Mouse (Mus musculus) hindbrain, postnatal 0 days (tissue): ENCODE results near the gene Sumo1. TPM values are rescaled to one million over a fixed set of nuclear protein-coding genes. Genes with fewer than 3 reads are reported as not detected.

Experiments
- ATAC-seq: fragments of 200-750 bp; cut with Nextera tagmentation; 2 replicates; pipeline ENCODE4 v1.8.0; 2017; ENCODE audit warnings: mild to moderate bottlenecking, moderate TSS enrichment, moderate library complexity
- DNase-seq: peaks from one replicate; pipeline ENCODE4 v3.0.0-alpha.2; 2015; ENCODE audit warnings: low spot score
- H3K27ac ChIP-seq: fragments of 300-500 bp; sonication (generic); 2 replicates; pipeline ENCODE4 v1.5.1; 2014; ENCODE audit warnings: mild to moderate bottlenecking
- H3K27me3 ChIP-seq: fragments of 300-500 bp; sonication (generic); 2 replicates; pipeline ENCODE4 v1.6.1; 2014; ENCODE audit warnings: low read length, mixed read lengths; ENCODE audit not compliant: insufficient read depth
- H3K36me3 ChIP-seq: fragments of 300-500 bp; sonication (generic); 2 replicates; pipeline ENCODE4 v1.6.1; 2014; ENCODE audit warnings: low read length, mixed read lengths; ENCODE audit not compliant: insufficient read depth
- H3K4me1 ChIP-seq: fragments of 300-500 bp; sonication (generic); 2 replicates; pipeline ENCODE4 v1.6.1; 2014; ENCODE audit warnings: antibody characterized with exemption, low read length, mixed read lengths; ENCODE audit not compliant: insufficient read depth
- H3K4me2 ChIP-seq: fragments of 300-500 bp; sonication (generic); 2 replicates; pipeline ENCODE4 v1.6.1; 2014; ENCODE audit warnings: low read depth, mild to moderate bottlenecking, low read length, moderate library complexity, mixed read lengths
- H3K4me3 ChIP-seq: fragments of 300-500 bp; sonication (generic); 2 replicates; pipeline ENCODE4 v1.5.1; 2014; ENCODE audit warnings: low read length
- H3K9ac ChIP-seq: fragments of 300-500 bp; sonication (generic); replicated peaks from 2 replicates; pipeline ENCODE4 v1.6.1; 2014; ENCODE audit warnings: mild to moderate bottlenecking, low read length, moderate library complexity, mixed read lengths
- H3K9me3 ChIP-seq: fragments of 300-500 bp; sonication (generic); 2 replicates; pipeline ENCODE4 v1.6.1; 2016; ENCODE audit warnings: low read length, mixed read lengths
- CTCF ChIP-seq: IDR thresholded peaks from 2 replicates; pipeline ENCODE4 v1.5.1; 2016; ENCODE audit warnings: antibody characterized with exemption, control low read depth, low read depth
- WGBS: fragments of 180-500 bp; shearing (Covaris S2); extraction: QIAGEN DNeasy Blood & Tissue Kit; methylation state at CpG from one replicate; pipeline ENCODE4 v1.1.7; 2014; 5-methylcytosine and 5-hydroxymethylcytosine counted together
- polyA plus RNA-seq: library from polyadenylated mRNA; unstranded; fragments of >200 nt; fragmentation: Nextera tagmentation; extraction: Ambion mirVana; gene quantifications from 2 replicates; pipeline ENCODE4 v1.2.1, GENCODE M21; 2015
- total RNA-seq: library from RNA; depleted of rRNA; stranded (reverse); fragments of >200 nt; gene quantifications from 2 replicates; pipeline ENCODE4 v1.2.3, GENCODE M21; 2014

Sumo1 gene
- total and polyA plus RNA-seq, 2 experiments from 2014 or later: 70.2 to 311 TPM

GRCm38 (mm10) chr1:59608920-59609319 is 61.7 kb downstream of the Sumo1 start:
- no peak for TF ChIP-seq CTCF
- ATAC-seq: no peak
- 64% methylated on average over 5 of the region's 5 CpGs for WGBS

DNA sequence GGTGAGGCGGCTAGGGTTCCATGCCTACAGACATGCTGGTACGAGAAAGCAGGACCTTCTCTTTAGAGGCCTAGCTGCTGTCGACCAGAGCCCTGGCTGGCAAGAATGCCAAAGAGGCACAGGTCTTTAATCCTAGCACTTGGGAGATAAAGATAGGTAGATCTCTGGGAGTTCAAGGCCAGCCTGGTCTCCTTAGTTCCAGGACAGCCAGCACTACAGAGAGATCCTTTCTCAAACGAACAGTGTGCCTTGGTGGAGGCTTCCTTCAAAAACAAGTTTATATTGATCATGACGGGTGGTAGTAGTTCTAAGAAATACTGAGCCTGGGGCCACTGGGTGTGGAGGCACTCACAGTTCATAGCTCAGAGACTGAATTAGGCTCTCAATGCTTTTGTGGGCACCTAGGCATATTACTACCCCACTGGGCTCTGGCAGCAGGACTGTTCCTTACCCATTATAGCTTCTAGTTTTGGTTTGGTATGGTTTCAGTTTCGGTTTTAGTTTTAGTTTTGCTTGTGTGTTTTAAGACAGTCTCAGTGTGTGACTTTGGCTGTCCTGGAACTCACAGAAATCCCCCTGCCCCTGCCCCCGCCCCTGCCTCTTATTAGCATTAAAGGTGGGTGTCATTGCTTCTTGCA is 62.4 kb downstream of the Sumo1 start:
- Histone ChIP-seq H3K4me2 (no peak overlapping the region), H3K4me1 (0 out of 2 replicates have a peak, but pooled peaks cover 2% of the 10 kb centered on the region), H3K9me3 (0 out of 2 replicates have a peak, but pooled peaks cover 2% of the 10 kb centered on the region), H3K9ac (no peak overlapping the region), H3K4me3 (no peak overlapping the region), H3K27me3 (no peaks in the 10 kb centered on the region), H3K36me3 (no peaks in the 10 kb centered on the region), H3K27ac (no peak overlapping the region)
- no peak for DNase-seq
- no peak for ATAC-seq
- TF ChIP-seq CTCF: no peak
- 88% methylated on average over 7 of the region's 7 CpGs for WGBS

More at GRCm38 (mm10) chr1:59608920-59609319, 61.7 kb downstream of the Sumo1 start:
- Histone ChIP-seq H3K4me1 (no peaks in the 10 kb centered on the region), H3K4me3 (no peak overlapping the region), H3K27me3 (no peaks in the 10 kb centered on the region), H3K27ac (no peak overlapping the region), H3K36me3 (no peaks in the 10 kb centered on the region), H3K4me2 (no peak overlapping the region), H3K9ac (no peak overlapping the region), H3K9me3 (0 out of 2 replicates have a peak, but pooled peaks cover 2% of the 10 kb centered on the region)
- no peak for DNase-seq

GRCm38 (mm10) chr1:59607071-59607470 is 63.6 kb downstream of the Sumo1 start:
- Histone ChIP-seq H3K27me3 (no peaks in the 10 kb centered on the region), H3K4me1 (0 out of 2 replicates have a peak, but pooled peaks cover 2% of the 10 kb centered on the region), H3K9ac (no peak overlapping the region), H3K27ac (no peak overlapping the region), H3K4me2 (no peak overlapping the region), H3K9me3 (0 out of 2 replicates have a peak, but pooled peaks cover 2% of the 10 kb centered on the region), H3K36me3 (no peaks in the 10 kb centered on the region), H3K4me3 (no peak overlapping the region)
- DNase-seq (peak; percentile 24), ATAC-seq (peak; percentile 39; the same call in 1 of the 2 replicates)
- 42% methylated on average over 7 of the region's 7 CpGs for WGBS
- TF ChIP-seq CTCF: no peak

GRCm38 (mm10) chr1:59606479-59606878 is 64.2 kb downstream of the Sumo1 start:
- H3K4me2 ChIP-seq: no peak overlapping the region
- ATAC-seq: no peak
- no peaks in the 10 kb centered on the region for H3K36me3 ChIP-seq
- 0 out of 2 replicates have a peak, but pooled peaks cover 2% of the 10 kb centered on the region for H3K4me1 ChIP-seq
- WGBS: 86% methylated on average over 13 of the region's 13 CpGs
- H3K9me3 ChIP-seq: 0 out of 2 replicates have a peak, but pooled peaks cover 2% of the 10 kb centered on the region
- no peak overlapping the region for H3K27ac ChIP-seq
- H3K9ac ChIP-seq: no peak overlapping the region
- TF ChIP-seq CTCF: no peak
- no peak overlapping the region for H3K4me3 ChIP-seq
- DNase-seq: peak; percentile 18
- no peaks in the 10 kb centered on the region for H3K27me3 ChIP-seq

DNA sequence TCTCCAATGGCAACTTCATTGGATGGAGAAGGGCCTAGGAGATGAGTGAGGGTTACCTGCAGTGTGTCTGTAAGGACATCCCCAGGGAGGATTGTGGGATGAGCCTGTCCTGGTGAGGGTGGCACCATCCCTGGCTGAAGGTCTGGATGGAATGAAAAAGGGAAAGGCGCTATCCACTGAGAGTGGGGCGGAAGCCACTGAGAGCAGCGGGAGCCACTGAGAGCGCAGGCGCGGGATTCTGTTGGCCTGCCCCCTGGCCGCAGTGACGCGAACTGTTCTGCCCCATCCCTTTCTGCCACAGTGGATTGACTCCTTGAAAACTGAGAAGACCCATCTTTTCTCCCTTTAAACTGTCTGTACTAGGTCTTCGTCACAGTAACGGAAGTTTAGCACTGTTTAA is 66.7 kb downstream of the Sumo1 start:
- no peak overlapping the region for H3K27ac ChIP-seq
- no peak overlapping the region for H3K4me3 ChIP-seq
- no peak overlapping the region for H3K9ac ChIP-seq
- DNase-seq: peak; percentile 54
- 0 out of 2 replicates have a peak overlapping the region, but pooled peaks have one; percentile 7 for H3K4me2 ChIP-seq
- 30% methylated on average over 11 of the region's 11 CpGs for WGBS
- no peaks in the 10 kb centered on the region for H3K36me3 ChIP-seq
- no peaks in the 10 kb centered on the region for H3K9me3 ChIP-seq
- peak; percentile 61 for TF ChIP-seq CTCF
- peak; percentile 74 for ATAC-seq
- H3K4me1 ChIP-seq: 0 out of 2 replicates have a peak, but pooled peaks cover 2% of the 10 kb centered on the region
- H3K27me3 ChIP-seq: no peaks in the 10 kb centered on the region

DNA sequence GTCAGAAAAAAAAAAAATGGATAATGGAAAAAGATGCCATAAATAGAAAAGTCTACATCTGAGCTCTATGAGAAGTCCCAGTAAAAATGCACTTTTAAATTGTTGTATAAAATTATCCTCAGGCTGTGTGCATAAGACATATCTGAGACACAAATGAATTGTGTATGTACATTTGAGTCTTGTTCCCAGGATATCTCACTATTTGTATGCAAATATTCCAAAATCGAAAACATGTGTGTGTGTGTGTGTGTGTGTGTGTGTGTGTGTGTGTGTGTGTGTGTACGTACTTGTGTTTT is 67.3 kb downstream of the Sumo1 start:
- H3K27me3 ChIP-seq: no peaks in the 10 kb centered on the region
- TF ChIP-seq CTCF: no peak
- no peaks in the 10 kb centered on the region for H3K9me3 ChIP-seq
- H3K4me3 ChIP-seq: no peak overlapping the region
- no peak for ATAC-seq
- H3K4me2 ChIP-seq: no peak overlapping the region
- no peak for DNase-seq
- H3K4me1 ChIP-seq: 0 out of 2 replicates have a peak, but pooled peaks cover 2% of the 10 kb centered on the region
- WGBS: 89% methylated on average over 2 of the region's 2 CpGs
- no peak overlapping the region for H3K9ac ChIP-seq
- no peak overlapping the region for H3K27ac ChIP-seq
- H3K36me3 ChIP-seq: no peaks in the 10 kb centered on the region
